Mouse (Mus musculus): Measurements from ENCODE around the gene Tagln. TPM values are rescaled to one million over a fixed set of nuclear protein-coding genes. Genes with fewer than 3 reads are reported as not detected.

Gene Tagln
- polyA plus RNA-seq, 1 experiment: 279 TPM

- peaks cover 10% of the 10 kb centered on the region for H3K4me1 ChIP-seq (ENCODE audit: control insufficient read depth, insufficient read depth, low read length)
- WGBS: 94% methylated on average over 4 of the region's 4 CpGs
- H3K4me3 ChIP-seq (replicated peaks; ENCODE audit: extremely low read depth, low read depth, low read length): no peak overlapping the region
- no peak for TF ChIP-seq POLR2A (IDR thresholded peaks at IDR 0.05; ENCODE audit: borderline replicate concordance, extremely low read depth, low read depth, low read length)
- no peak for TF ChIP-seq CTCF (IDR thresholded peaks at IDR 0.05; ENCODE audit: insufficient read depth, low read length)
- no peak for DNase-seq
These were observed 16.2 kb upstream of the Tagln start for GRCm38 (mm10) chr9:45952057-45952456.

- H3K4me1 ChIP-seq (ENCODE audit: control insufficient read depth, insufficient read depth, low read length): no peaks in the 10 kb centered on the region
- WGBS: 75% methylated on average over 10 of the region's 10 CpGs
- TF ChIP-seq POLR2A (IDR thresholded peaks at IDR 0.05; ENCODE audit: borderline replicate concordance, extremely low read depth, low read depth, low read length) (no peak), CTCF (IDR thresholded peaks at IDR 0.05; ENCODE audit: insufficient read depth, low read length) (no peak)
- no peak overlapping the region for H3K4me3 ChIP-seq (replicated peaks; ENCODE audit: extremely low read depth, low read depth, low read length)
- DNase-seq: no peak
These were observed 11.0 kb upstream of the Tagln start for GRCm38 (mm10) chr9:45946872-45947183.

- H3K4me1 ChIP-seq (ENCODE audit: control insufficient read depth, insufficient read depth, low read length): no peaks in the 10 kb centered on the region
- H3K4me3 ChIP-seq (replicated peaks; ENCODE audit: extremely low read depth, low read depth, low read length): no peak overlapping the region
- WGBS: 82% methylated on average over 16 of the region's 16 CpGs
- DNase-seq: no peak
- no peak for TF ChIP-seq CTCF (IDR thresholded peaks at IDR 0.05; ENCODE audit: insufficient read depth, low read length)
- TF ChIP-seq POLR2A (IDR thresholded peaks at IDR 0.05; ENCODE audit: borderline replicate concordance, extremely low read depth, low read depth, low read length): no peak
These were observed 10.5 kb upstream of the Tagln start for GRCm38 (mm10) chr9:45946182-45946871.

GRCm38 (mm10) chr9:45945721-45946120 lies 9.9 kb upstream of the Tagln start:
- 71% methylated on average over 13 of the region's 13 CpGs for WGBS
- H3K4me1 ChIP-seq (ENCODE audit: control insufficient read depth, insufficient read depth, low read length): no peaks in the 10 kb centered on the region
- H3K4me3 ChIP-seq (replicated peaks; ENCODE audit: extremely low read depth, low read depth, low read length): no peak overlapping the region
- no peak for TF ChIP-seq POLR2A (IDR thresholded peaks at IDR 0.05; ENCODE audit: borderline replicate concordance, extremely low read depth, low read depth, low read length)
- TF ChIP-seq CTCF (IDR thresholded peaks at IDR 0.05; ENCODE audit: insufficient read depth, low read length): no peak
- DNase-seq: no peak

- TF ChIP-seq POLR2A (IDR thresholded peaks at IDR 0.05; ENCODE audit: borderline replicate concordance, extremely low read depth, low read depth, low read length) (no peak), CTCF (IDR thresholded peaks at IDR 0.05; ENCODE audit: insufficient read depth, low read length) (no peak)
- WGBS: 68% methylated on average over 13 of the region's 13 CpGs
- no peak for DNase-seq
- no peak overlapping the region for H3K4me3 ChIP-seq (replicated peaks; ENCODE audit: extremely low read depth, low read depth, low read length)
- H3K4me1 ChIP-seq (ENCODE audit: control insufficient read depth, insufficient read depth, low read length): no peaks in the 10 kb centered on the region
These were observed 8.9 kb upstream of the Tagln start for GRCm38 (mm10) chr9:45944506-45945400.

GRCm38 (mm10) chr9:45943628-45944505 lies 8.0 kb upstream of the Tagln start:
- 83% methylated on average over 8 of the region's 8 CpGs for WGBS
- Histone ChIP-seq H3K4me3 (replicated peaks; ENCODE audit: extremely low read depth, low read depth, low read length) (no peak overlapping the region), H3K4me1 (ENCODE audit: control insufficient read depth, insufficient read depth, low read length) (no peaks in the 10 kb centered on the region)
- TF ChIP-seq POLR2A (IDR thresholded peaks at IDR 0.05; ENCODE audit: borderline replicate concordance, extremely low read depth, low read depth, low read length) (no peak), CTCF (IDR thresholded peaks at IDR 0.05; ENCODE audit: insufficient read depth, low read length) (no peak)
- DNase-seq: no peak

GRCm38 (mm10) chr9:45942916-45943315 lies 7.1 kb upstream of the Tagln start:
- 91% methylated on average over 8 of the region's 8 CpGs for whole genome bisulfite sequencing
- Histone ChIP-seq H3K4me1 (ENCODE audit: control insufficient read depth, insufficient read depth, low read length) (no peaks in the 10 kb centered on the region), H3K4me3 (replicated peaks; ENCODE audit: extremely low read depth, low read depth, low read length) (no peak overlapping the region)
- TF ChIP-seq POLR2A (IDR thresholded peaks at IDR 0.05; ENCODE audit: borderline replicate concordance, extremely low read depth, low read depth, low read length): no peak
- no peak for TF ChIP-seq CTCF (IDR thresholded peaks at IDR 0.05; ENCODE audit: insufficient read depth, low read length)
- no peak for DNase-seq

GRCm38 (mm10) chr9:45942464-45942863 lies 6.6 kb upstream of the Tagln start:
- TF ChIP-seq CTCF (IDR thresholded peaks at IDR 0.05; ENCODE audit: insufficient read depth, low read length): no peak
- no peak for TF ChIP-seq POLR2A (IDR thresholded peaks at IDR 0.05; ENCODE audit: borderline replicate concordance, extremely low read depth, low read depth, low read length)
- no peaks in the 10 kb centered on the region for H3K4me1 ChIP-seq (ENCODE audit: control insufficient read depth, insufficient read depth, low read length)
- 92% methylated on average over 16 of the region's 16 CpGs for WGBS
- H3K4me3 ChIP-seq (replicated peaks; ENCODE audit: extremely low read depth, low read depth, low read length): no peak overlapping the region
- no peak for DNase-seq

- 71% methylated on average over 18 of the region's 18 CpGs for WGBS
- 0 out of 2 replicates have a peak, but pooled peaks cover 2% of the 10 kb centered on the region for H3K4me1 ChIP-seq (ENCODE audit: control insufficient read depth, insufficient read depth, low read length)
- DNase-seq: no peak
- no peak for TF ChIP-seq POLR2A (IDR thresholded peaks at IDR 0.05; ENCODE audit: borderline replicate concordance, extremely low read depth, low read depth, low read length)
- TF ChIP-seq CTCF (IDR thresholded peaks at IDR 0.05; ENCODE audit: insufficient read depth, low read length): no peak
- H3K4me3 ChIP-seq (replicated peaks; ENCODE audit: extremely low read depth, low read depth, low read length): no peak overlapping the region
These were observed 5.6 kb upstream of the Tagln start for GRCm38 (mm10) chr9:45941329-45941888.
